Mouse (Mus musculus): ENCODE data around the gene Rnaseh2c. TPM values are rescaled to one million over a fixed set of nuclear protein-coding genes. Genes with fewer than 3 reads are reported as not detected.

Gene Rnaseh2c
- total RNA-seq, 2 experiments from 2014 or later = 94.6 to 116 TPM

DNA sequence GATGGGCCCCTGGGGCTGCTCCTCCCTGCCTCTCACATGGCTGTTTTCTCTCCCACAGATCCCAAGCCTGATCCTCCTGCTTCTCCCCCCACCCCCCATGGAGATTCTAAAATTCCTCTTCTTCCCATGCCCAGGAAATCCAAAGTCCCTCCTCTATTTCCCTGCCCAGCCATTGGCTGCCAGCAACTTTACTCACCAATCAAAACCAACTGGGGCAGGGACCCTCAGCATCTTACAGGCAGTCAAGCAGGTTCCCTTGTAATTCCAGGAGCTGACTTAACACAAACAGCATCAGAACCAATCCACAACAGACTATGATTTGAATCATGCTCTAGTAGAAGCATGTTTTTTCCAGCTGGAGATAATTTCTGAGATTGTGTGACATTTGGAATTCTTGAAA lies 28.2 kb downstream of the Rnaseh2c start:
- ATAC-seq (ENCODE audit: poor library complexity, severe bottlenecking) = no peak

- ATAC-seq (ENCODE audit: poor library complexity, severe bottlenecking) = no peak
Observed at GRCm38 (mm10) chr19:5632120-5632519, 30.4 kb downstream of the Rnaseh2c start.

DNA sequence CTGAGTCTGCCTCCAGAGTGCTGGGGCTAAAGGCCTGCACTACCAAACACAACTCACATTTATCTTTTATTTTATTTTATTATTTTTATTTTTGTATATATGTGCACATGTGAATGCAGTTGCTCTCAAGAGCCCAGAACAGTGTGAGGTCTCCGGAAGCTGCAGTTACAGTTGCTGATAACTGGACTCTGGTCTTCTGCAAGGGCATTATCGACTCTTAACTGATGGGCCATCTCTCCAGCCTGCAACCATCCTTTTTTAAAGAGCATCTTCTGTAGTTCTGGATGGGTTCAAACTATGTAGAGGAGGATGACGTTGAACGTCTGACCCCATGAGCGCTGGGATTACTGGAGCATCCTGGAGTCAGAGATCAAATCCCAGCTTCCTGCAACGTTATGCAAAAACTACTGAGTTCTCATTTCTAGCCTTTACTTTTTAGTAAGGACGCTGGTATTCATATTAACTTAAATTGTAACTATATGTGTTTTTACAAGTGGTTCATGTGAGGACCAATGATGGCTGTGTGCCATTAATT lies 34.4 kb downstream of the Rnaseh2c start:
- ATAC-seq (ENCODE audit: poor library complexity, severe bottlenecking) = no peak

GRCm38 (mm10) chr19:5636571-5637041 lies 34.9 kb downstream of the Rnaseh2c start:
- ATAC-seq (ENCODE audit: poor library complexity, severe bottlenecking) = peak; percentile 17; the same call in 1 of the 2 replicates

DNA sequence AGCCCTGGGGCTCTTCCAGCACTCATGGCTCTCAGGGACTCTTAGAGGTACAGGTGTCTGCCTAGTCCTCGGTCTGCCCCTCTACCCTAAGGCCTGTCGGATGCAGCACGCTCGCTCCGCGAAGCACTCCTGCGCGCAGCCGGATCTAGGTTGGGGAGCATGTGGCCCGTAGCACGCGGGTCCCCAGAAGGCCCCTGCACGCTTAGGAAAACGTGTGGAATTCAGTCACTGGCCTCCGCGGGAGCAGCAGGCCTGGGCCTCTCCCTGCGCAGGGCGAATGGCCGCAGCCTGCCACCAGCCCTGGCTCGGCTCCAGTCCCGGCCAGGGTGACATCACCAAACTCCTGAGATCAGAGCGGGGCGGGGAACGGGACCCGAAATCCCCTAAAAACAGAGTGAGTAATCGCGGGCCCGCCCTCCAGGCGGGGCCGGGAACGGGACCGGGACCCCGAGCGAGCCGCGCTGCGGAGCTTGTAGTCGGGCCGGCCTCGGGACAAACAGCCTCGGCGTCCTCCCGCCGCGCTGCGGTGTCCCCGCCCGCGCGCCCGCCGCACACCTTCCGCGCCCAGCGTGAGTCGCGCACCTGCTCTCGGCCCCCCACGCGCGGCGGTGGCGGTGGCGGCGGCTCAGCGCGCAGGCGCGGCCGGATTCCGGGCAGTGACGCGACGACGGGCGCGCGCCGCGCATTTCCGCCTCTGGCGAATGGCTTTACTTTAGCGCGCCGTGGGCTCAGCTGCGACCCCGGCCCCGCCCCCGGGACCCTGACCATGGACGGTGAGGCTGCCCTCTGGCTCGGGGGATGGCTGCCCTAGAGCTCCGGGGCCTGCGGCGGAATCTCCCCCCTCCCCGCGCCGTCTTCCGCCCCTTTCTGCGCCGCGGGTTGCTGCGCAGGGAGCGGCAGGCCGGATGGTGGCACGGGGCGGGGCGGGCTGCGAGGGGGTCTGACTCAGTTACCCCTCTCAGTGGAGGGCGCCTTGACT lies 35.7 kb downstream of the Rnaseh2c start, which contains the start of gene Rela:
TSS of gene Rela (plus strand) at position 415 of the 979 bp plus-strand sequence.
- peak; percentile 77 for ATAC-seq (ENCODE audit: poor library complexity, severe bottlenecking)

GRCm38 (mm10) chr19:5638416-5639005 lies 36.8 kb downstream of the Rnaseh2c start:
- ATAC-seq (ENCODE audit: poor library complexity, severe bottlenecking) = no peak

- ATAC-seq (ENCODE audit: poor library complexity, severe bottlenecking) = no peak
Observed at GRCm38 (mm10) chr19:5640339-5640738, 38.7 kb downstream of the Rnaseh2c start.

GRCm38 (mm10) chr19:5641021-5641420 lies 39.3 kb downstream of the Rnaseh2c start:
- ATAC-seq (ENCODE audit: poor library complexity, severe bottlenecking) = no peak

- no peak for ATAC-seq (ENCODE audit: poor library complexity, severe bottlenecking)
Observed at GRCm38 (mm10) chr19:5641641-5642040, 40.0 kb downstream of the Rnaseh2c start.

DNA sequence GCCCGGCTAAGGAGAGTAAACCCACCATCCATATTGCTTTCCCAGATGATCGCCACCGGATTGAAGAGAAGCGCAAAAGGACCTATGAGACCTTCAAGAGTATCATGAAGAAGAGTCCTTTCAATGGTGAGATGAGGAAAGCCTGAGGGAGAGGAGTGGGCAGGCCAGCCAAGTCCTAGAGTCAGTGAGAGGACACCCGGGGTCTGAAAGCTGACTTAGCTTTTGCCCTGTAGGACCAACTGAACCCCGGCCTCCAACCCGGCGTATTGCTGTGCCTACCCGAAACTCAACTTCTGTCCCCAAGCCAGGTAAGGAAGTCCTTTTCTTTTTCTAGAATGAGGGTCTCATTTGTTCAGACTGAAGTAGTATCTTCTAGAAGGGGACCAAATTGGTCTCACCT lies 43.6 kb downstream of the Rnaseh2c start:
- no peak for ATAC-seq (ENCODE audit: poor library complexity, severe bottlenecking)

DNA sequence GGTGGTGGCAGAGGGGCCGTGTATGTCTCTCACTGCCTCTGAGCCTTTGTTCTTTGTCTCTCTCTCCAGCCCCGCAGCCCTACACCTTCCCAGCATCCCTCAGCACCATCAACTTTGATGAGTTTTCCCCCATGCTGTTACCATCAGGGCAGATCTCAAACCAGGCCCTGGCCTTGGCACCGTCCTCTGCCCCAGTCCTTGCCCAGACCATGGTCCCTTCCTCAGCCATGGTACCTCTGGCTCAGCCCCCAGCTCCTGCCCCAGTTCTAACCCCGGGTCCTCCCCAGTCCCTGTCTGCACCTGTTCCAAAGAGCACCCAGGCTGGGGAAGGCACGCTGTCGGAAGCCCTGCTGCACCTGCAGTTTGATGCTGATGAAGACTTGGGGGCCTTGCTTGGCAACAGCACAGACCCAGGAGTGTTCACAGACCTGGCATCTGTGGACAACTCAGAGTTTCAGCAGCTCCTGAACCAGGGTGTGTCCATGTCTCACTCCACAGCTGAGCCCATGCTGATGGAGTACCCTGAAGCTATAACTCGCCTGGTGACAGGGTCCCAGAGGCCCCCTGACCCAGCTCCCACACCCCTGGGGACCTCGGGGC lies 45.2 kb downstream of the Rnaseh2c start:
- no peak for ATAC-seq (ENCODE audit: poor library complexity, severe bottlenecking)

DNA sequence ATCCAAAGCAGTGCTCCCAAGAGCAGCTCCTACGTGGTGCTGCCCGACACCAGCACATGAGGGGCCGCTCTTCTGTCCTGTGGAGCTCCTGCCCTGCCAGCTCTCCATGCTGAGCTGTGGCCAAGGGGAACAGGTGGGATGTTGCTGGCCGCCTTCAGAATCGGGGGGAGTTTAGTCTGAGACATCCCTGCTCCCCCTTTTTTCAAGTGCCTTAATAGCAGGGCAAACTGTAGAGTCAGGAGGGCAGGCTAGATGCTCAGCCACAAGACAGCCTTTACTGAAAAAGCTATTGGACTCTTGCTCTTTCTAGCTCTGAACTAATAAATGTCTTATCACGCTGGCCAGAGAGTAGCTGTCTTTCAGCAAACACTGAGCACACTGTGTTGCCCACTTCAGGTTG lies 46.1 kb downstream of the Rnaseh2c start:
- no peak for ATAC-seq (ENCODE audit: poor library complexity, severe bottlenecking)

GRCm38 (mm10) chr19:5648401-5649297 lies 47.0 kb downstream of the Rnaseh2c start:
- ATAC-seq (ENCODE audit: poor library complexity, severe bottlenecking) = peak; percentile 86

GRCm38 (mm10) chr19:5649298-5649741 lies 47.6 kb downstream of the Rnaseh2c start:
- ATAC-seq (ENCODE audit: poor library complexity, severe bottlenecking) = peak; percentile 73

- ATAC-seq (ENCODE audit: poor library complexity, severe bottlenecking) = no peak
Observed at GRCm38 (mm10) chr19:5651502-5652274, 50.0 kb downstream of the Rnaseh2c start.

GRCm38 (mm10) chr19:5652570-5652969 lies 50.9 kb downstream of the Rnaseh2c start:
- ATAC-seq (ENCODE audit: poor library complexity, severe bottlenecking) = no peak

DNA sequence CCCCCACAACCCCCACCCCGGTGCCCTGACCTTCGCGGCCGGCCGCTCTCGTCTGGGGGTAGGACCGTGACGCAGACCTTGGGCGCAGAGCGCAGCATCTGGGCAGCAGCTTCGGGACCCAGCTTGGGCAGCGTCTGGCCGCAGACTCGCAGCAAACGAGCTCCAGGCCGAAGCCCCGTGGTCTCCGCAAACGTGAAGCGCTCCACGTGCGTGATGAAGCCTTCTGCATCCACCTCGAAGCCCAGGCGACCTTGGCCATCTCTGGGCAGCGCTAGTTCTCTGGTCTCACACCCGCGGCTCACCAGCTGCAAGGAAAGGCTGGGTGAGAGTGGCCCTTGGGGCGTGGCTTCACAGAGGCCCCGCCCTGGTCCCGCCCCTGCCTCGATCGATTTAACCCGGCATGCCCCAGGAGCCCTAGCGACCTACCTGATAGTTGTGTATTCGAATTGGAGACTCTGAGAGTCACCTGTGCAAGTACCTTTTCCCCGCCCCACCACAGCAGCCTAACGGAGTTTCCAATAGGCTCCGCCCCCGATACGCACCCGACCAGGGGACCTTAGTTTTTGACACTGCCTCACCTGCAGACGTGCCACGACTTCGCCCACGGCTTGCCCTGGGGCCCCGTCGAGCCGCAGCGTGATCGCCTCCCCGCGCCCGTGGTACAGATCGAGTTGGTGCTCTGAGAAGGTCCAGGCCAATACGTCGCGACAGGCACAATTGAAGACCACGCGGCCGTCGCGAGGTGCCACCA lies 52.5 kb downstream of the Rnaseh2c start:
- ATAC-seq (ENCODE audit: poor library complexity, severe bottlenecking) = no peak

GRCm38 (mm10) chr19:5654720-5655298 lies 53.1 kb downstream of the Rnaseh2c start:
- no peak for ATAC-seq (ENCODE audit: poor library complexity, severe bottlenecking)
